Mouse (Mus musculus): ENCODE results near the gene Ints1. TPM values are rescaled to one million over a fixed set of nuclear protein-coding genes. Genes with fewer than 3 reads are reported as not detected.

Ints1 gene
- polyA plus RNA-seq, 1 experiment = 12.1 TPM

- DNase-seq (ENCODE audit: low spot score) = no peak
Measured at GRCm38 (mm10) chr5:139801231-139801630, 25.8 kb upstream of the Ints1 start.

- DNase-seq (ENCODE audit: low spot score) = peak; percentile 21
Measured at GRCm38 (mm10) chr5:139799801-139800590, 24.5 kb upstream of the Ints1 start.

GRCm38 (mm10) chr5:139799041-139799440 lies 23.6 kb upstream of the Ints1 start:
- DNase-seq (ENCODE audit: low spot score) = peak; percentile 21

- no peak for DNase-seq (ENCODE audit: low spot score)
Measured at GRCm38 (mm10) chr5:139798168-139798900, 22.9 kb upstream of the Ints1 start.

- DNase-seq (ENCODE audit: low spot score) = peak; percentile 61
Measured at GRCm38 (mm10) chr5:139797473-139798167, 22.1 kb upstream of the Ints1 start.

- DNase-seq (ENCODE audit: low spot score) = peak; percentile 75
Measured at GRCm38 (mm10) chr5:139796900-139797299, 21.4 kb upstream of the Ints1 start.

- peak; percentile 37 for DNase-seq (ENCODE audit: low spot score)
Measured at GRCm38 (mm10) chr5:139796001-139796620, 20.6 kb upstream of the Ints1 start.

- peak; percentile 36 for DNase-seq (ENCODE audit: low spot score)
Measured at GRCm38 (mm10) chr5:139794938-139795337, 19.5 kb upstream of the Ints1 start.

- DNase-seq (ENCODE audit: low spot score) = no peak
Measured at GRCm38 (mm10) chr5:139794137-139794536, 18.7 kb upstream of the Ints1 start.

- DNase-seq (ENCODE audit: low spot score) = no peak
Measured at GRCm38 (mm10) chr5:139793338-139794089, 18.0 kb upstream of the Ints1 start.

- DNase-seq (ENCODE audit: low spot score) = no peak
Measured at GRCm38 (mm10) chr5:139792966-139793337, 17.5 kb upstream of the Ints1 start.

- DNase-seq (ENCODE audit: low spot score) = no peak
Measured at GRCm38 (mm10) chr5:139792159-139792775, 16.8 kb upstream of the Ints1 start.

- peak; percentile 96 for DNase-seq (ENCODE audit: low spot score)
Measured at GRCm38 (mm10) chr5:139791227-139792158, 16.0 kb upstream of the Ints1 start, which contains the start of gene Mafk. TSS of gene Mafk (plus strand) at chr5:139791513.

- DNase-seq (ENCODE audit: low spot score) = no peak
Measured at GRCm38 (mm10) chr5:139789466-139789865, 14.0 kb upstream of the Ints1 start.

GRCm38 (mm10) chr5:139781406-139781805 lies 5.9 kb upstream of the Ints1 start:
- no peak for DNase-seq (ENCODE audit: low spot score)

GRCm38 (mm10) chr5:139776966-139777365 lies 1.5 kb upstream of the Ints1 start:
- no peak for DNase-seq (ENCODE audit: low spot score)

GRCm38 (mm10) chr5:139768216-139768615 lies 7.3 kb downstream of the Ints1 start:
- no peak for DNase-seq (ENCODE audit: low spot score)

- no peak for DNase-seq (ENCODE audit: low spot score)
Measured at GRCm38 (mm10) chr5:139764296-139764695, 11.2 kb downstream of the Ints1 start.

- no peak for DNase-seq (ENCODE audit: low spot score)
Measured at GRCm38 (mm10) chr5:139758096-139758495, 17.4 kb downstream of the Ints1 start.

- DNase-seq (ENCODE audit: low spot score) = no peak
Measured at GRCm38 (mm10) chr5:139756586-139756985, 18.9 kb downstream of the Ints1 start.

All from urinary bladder, adult 2 months (tissue).